Mouse (Mus musculus): Measurements from ENCODE around the gene 4930430F08Rik.
"Not testable (repeated sequence)": the region's sequence is repeated elsewhere in the genome, so short reads cannot be mapped to it uniquely, and the experiment has no call there.

The 4930430F08Rik gene

GRCm38 (mm10) chr10:100590323-100590722 is at the start of gene 4930430F08Rik, which contains the start of gene 1700017N19Rik:
4930430F08Rik (minus strand) TSS chr10:100590423.
1700017N19Rik (plus strand) TSS chr10:100590484.
- DNase-seq, result no peak

GRCm38 (mm10) chr10:100629762-100630438 is 39.7 kb upstream of the 4930430F08Rik start:
- peak; percentile 79 for DNase-seq

- DNase-seq, result no peak
Observed at GRCm38 (mm10) chr10:100622494-100622893, 32.3 kb upstream of the 4930430F08Rik start.

- DNase-seq, result no peak
Observed at GRCm38 (mm10) chr10:100620040-100620439, 29.8 kb upstream of the 4930430F08Rik start.

- DNase-seq, result no peak
Observed at GRCm38 (mm10) chr10:100619474-100619873, 29.3 kb upstream of the 4930430F08Rik start.

DNA sequence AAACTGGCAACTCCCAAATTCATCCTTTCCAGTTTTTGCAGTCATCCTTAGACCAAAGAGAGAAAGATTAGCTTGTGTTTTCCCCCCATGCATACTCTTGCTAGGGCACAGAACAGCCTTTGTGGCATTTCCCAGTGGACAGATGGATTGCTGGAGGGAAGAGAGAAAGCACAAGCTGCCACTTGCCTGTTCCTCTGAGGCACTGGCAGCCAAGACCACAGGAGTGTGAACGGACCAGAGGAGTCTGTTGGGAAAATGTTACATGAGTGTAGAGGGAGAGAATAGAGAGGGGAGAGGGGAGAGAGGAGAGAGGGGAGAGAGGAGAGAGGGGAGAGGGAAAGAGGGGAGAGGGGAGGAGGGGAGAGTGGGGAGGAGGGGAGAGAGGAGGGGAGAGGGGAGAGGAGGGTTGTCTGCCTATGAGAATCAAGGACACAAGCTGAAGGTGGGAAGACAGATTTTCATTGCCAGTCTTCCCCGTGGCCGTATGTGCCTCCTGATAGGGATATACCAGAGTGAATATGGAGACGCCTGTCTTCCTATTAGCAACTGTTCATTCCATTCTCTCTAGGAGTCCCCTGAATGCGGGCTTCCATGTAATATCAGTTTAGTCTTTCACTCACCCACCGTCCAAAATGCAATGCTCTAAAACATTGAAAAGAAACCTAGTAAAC is 27.1 kb upstream of the 4930430F08Rik start:
- DNase-seq, result no peak

GRCm38 (mm10) chr10:100604254-100604653 is 14.0 kb upstream of the 4930430F08Rik start:
- peak; percentile 36 for DNase-seq

GRCm38 (mm10) chr10:100603511-100603910 is 13.3 kb upstream of the 4930430F08Rik start:
- DNase-seq, result peak; percentile 35

- DNase-seq, result no peak
Observed at GRCm38 (mm10) chr10:100598339-100598738, 8.1 kb upstream of the 4930430F08Rik start.

DNA sequence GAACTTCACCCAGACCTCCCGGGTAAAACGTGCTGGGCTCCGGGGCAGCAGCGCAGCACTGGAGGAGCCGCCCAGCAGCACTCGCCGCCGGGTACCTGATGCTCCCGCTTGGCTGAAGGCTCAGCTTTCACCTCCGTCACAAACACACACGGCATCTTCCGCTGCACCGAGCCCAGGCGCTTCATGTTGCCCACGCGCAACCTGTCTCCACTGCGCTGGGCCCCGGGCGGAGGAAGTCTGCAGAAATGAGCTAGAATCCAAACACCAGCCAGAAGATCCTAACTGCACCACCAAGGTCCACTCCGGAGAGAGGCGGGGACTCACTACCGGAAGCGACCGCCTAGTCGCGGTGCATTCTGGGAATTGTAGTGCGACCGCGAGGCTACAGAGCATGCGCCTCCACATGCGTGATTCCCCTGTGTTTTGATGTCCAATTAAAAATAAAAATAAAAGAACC is 1.3 kb downstream of the 4930430F08Rik start:
- DNase-seq, result peak; percentile 92

GRCm38 (mm10) chr10:100588524-100588923 is 1.7 kb downstream of the 4930430F08Rik start:
- DNase-seq, result no peak

DNA sequence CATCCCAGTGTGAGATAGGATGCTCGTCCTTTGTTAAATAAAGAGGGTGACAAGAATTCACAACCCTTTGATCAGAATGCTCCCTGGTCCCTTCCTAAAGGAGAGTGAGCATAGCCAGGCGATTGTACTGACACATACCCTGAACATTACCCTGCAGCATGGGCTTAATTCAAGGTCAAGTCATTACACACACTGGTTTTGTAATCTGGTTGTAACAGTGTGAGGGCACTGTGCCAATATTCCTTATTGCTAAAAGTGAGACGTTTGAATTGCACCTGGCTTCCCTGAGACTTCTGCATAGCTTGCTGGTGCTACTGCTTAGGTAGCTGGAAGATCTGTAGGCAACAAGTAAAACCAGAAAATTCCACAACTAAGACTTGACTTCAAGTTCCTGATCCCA is 6.0 kb downstream of the 4930430F08Rik start:
- no peak for DNase-seq

GRCm38 (mm10) chr10:100575294-100575693 is 14.9 kb downstream of the 4930430F08Rik start:
- DNase-seq, result no peak

- DNase-seq, result no peak
Observed at GRCm38 (mm10) chr10:100574505-100575149, 15.6 kb downstream of the 4930430F08Rik start.

GRCm38 (mm10) chr10:100571707-100572106 is 18.5 kb downstream of the 4930430F08Rik start:
- no peak for DNase-seq

- DNase-seq, result no peak
Observed at GRCm38 (mm10) chr10:100564112-100564511, 26.1 kb downstream of the 4930430F08Rik start.

- DNase-seq, result not testable (repeated sequence)
Observed at GRCm38 (mm10) chr10:100560194-100560883, 29.9 kb downstream of the 4930430F08Rik start.

GRCm38 (mm10) chr10:100556566-100557175 is 33.6 kb downstream of the 4930430F08Rik start:
- no peak for DNase-seq

DNA sequence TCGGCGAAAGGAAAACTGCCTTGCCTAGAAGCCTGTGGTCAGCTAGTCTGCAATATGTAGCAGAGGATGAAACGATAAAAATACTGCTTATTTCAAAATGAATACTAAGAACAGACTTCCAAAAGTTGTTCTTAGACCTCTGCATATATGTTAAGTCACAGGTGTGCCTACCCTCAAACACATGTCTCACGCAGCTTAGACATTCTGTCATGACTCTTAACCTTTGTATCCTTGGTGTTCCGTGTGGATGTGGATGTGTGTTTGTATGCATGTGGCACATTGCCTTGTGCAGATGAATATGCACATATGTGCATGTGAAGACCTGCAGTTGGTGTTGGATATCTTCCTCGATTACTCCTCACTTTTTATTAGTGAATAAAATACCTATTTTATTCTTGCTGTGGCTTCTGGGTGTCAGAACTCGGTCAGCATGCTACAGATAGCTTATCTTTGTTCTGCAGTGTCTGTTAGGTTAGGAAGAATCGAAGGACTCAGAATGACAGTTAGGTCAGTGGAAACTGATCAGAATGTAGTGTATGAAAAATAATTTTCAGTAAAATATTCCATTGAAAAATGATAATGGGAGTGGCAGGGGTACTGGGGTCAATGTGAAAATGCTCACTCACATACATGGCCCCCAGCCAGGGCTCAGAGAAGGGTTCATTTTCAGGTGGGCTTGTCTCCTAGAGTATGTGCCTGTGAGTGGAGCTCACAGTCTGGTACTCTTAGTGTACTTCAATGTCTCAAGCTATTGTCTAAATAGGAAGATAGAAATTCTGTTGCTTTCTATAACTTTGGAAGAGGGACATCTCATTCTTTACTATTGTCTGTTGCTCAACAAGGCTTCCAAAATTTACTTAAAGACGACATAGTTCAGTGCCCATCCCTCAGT is 65.5 kb downstream of the 4930430F08Rik start:
- DNase-seq, result no peak

GRCm38 (mm10) chr10:100522330-100522729 is 67.9 kb downstream of the 4930430F08Rik start:
- DNase-seq, result no peak

Data from retina, postnatal 1 day (tissue).